ENCODE assay signal across 24 mouse cellular contexts in the genomic region with DNA sequence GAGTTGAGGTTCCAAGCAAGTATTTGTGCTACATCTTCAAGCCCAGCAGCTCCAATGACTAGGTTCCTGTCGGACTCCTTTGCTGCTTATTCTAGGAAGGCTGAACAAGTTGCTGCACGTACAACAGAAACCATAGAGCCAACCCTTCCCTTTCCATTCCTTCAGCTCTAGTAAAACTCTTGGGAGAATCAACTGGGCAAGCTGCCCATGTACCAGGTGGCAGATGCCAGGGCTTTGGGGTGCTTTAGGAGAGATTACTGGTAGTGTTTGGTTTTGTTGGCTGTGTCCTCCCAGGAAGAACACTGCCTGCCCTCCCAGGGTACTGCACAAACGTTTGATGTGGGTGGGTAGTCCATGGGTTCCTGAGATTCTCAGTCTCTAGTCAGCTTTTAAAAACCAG. TPM values are rescaled to one million over a fixed set of nuclear protein-coding genes. Genes with fewer than 3 reads are reported as not detected.
DNase-seq lines count a peak whose midpoint lies in the region; ATAC-seq and TF ChIP-seq lines count a peak whose summit lies in the region.
"Had no signal": no experiment of that assay in that cellular context is flagged by ENCODE, and none has a peak within 500 bp of the region (broad histone marks: within the 10 kb centered on the region; RNA-seq: fewer than 3 reads in every experiment).

No protein-coding gene starts in this region.

- ATAC-seq in forebrain, embryonic 11.5 days (replicated peaks; ENCODE audit: low FRiP score) = no peak
- ATAC-seq in forebrain, postnatal 0 days = no peak
- ATAC-seq in embryonic facial prominence, embryonic 15.5 days (ENCODE audit: insufficient number of reproducible peaks, low FRiP score, low TSS enrichment, low read depth) = no peak
- ATAC-seq: Patski had no signal

- 71% methylated on average over 3 of the region's 3 CpGs for WGBS in forebrain, embryonic 11.5 days
- WGBS in forebrain, postnatal 0 days = 50% methylated on average over 3 of the region's 3 CpGs
- WGBS in cerebellum, adult 2 months = 22% methylated on average over 3 of the region's 3 CpGs
- 54% methylated on average over 3 of the region's 3 CpGs for WGBS in embryonic facial prominence, embryonic 15.5 days

- peak; percentile 45 for DNase-seq in forebrain, embryonic 11.5 days (ENCODE audit: low spot score)
- no peak for DNase-seq in forebrain, postnatal 0 days
- DNase-seq in adipocyte (ENCODE audit: low spot score) = peak; percentile 8
- DNase-seq in cerebellum, adult 2 months = peak; percentile 79 to 84
- DNase-seq in spleen, postnatal 10 days (ENCODE audit: low spot score in 2 of 2) = no peak
- no peak for DNase-seq in frontal cortex, postnatal 25 days (ENCODE audit: low spot score in 2 of 2)
- DNase-seq: B cell, adult 2 months; heart, postnatal 36 days; kidney, adult 2 months; kidney, postnatal 25 days; layer of hippocampus, adult 9-11 months; right cerebral cortex, adult 18-20 months; spleen, adult 18-20 months; thymus, postnatal 36 days had no signal

- no peak overlapping the region for H3K4me2 ChIP-seq in forebrain, embryonic 11.5 days (ENCODE audit: low read depth, low read length, severe bottlenecking)
- H3K4me2 ChIP-seq in forebrain, postnatal 0 days (ENCODE audit: low read depth) = no peak overlapping the region
- H3K4me2 ChIP-seq in embryonic facial prominence, embryonic 15.5 days (replicated peaks) = no peak overlapping the region
- H3K4me2 ChIP-seq: embryonic facial prominence, embryonic 13.5 days; forebrain, embryonic 12.5 days; heart, embryonic 13.5 days; limb, embryonic 13.5 days; liver, embryonic 15.5 days; stomach, embryonic 15.5 days had no signal

- H3K27ac ChIP-seq in forebrain, embryonic 11.5 days (ENCODE audit: low read depth, low read length) = no peak overlapping the region
- no peak overlapping the region for H3K27ac ChIP-seq in forebrain, postnatal 0 days (ENCODE audit: low read depth, low read length)
- peak overlapping the region; percentile 45 for H3K27ac ChIP-seq in cerebellum, adult 2 months (ENCODE audit: insufficient read depth, low read length)
- 0 out of 2 replicates have a peak overlapping the region, but pooled peaks have one; percentile 17 for H3K27ac ChIP-seq in embryonic facial prominence, embryonic 15.5 days (replicated peaks)
- H3K27ac ChIP-seq: embryonic facial prominence, embryonic 13.5 days; forebrain, embryonic 12.5 days; heart, embryonic 13.5 days; limb, embryonic 13.5 days; liver, embryonic 15.5 days had no signal

- no peaks in the 10 kb centered on the region for H3K9me3 ChIP-seq in forebrain, embryonic 11.5 days (ENCODE audit: control insufficient read depth, low read length)
- no peaks in the 10 kb centered on the region for H3K9me3 ChIP-seq in forebrain, postnatal 0 days (ENCODE audit: low read length)
- H3K9me3 ChIP-seq in embryonic facial prominence, embryonic 15.5 days (replicated peaks) = no peaks in the 10 kb centered on the region
- H3K9me3 ChIP-seq: embryonic facial prominence, embryonic 13.5 days; forebrain, embryonic 12.5 days; heart, embryonic 13.5 days; limb, embryonic 13.5 days; liver, embryonic 15.5 days; stomach, embryonic 15.5 days had no signal

- H3K4me3 ChIP-seq in forebrain, embryonic 11.5 days (ENCODE audit: low read depth, low read length) = no peak overlapping the region
- no peak overlapping the region for H3K4me3 ChIP-seq in forebrain, postnatal 0 days (ENCODE audit: low read depth, low read length)
- no peak overlapping the region for H3K4me3 ChIP-seq in cerebellum, adult 2 months (replicated peaks; ENCODE audit: insufficient read depth, low read depth, low read length)
- no peak overlapping the region for H3K4me3 ChIP-seq in embryonic facial prominence, embryonic 15.5 days (replicated peaks)
- H3K4me3 ChIP-seq: embryonic facial prominence, embryonic 13.5 days; forebrain, embryonic 12.5 days; heart, embryonic 13.5 days; limb, embryonic 13.5 days; liver, embryonic 15.5 days; stomach, embryonic 15.5 days had no signal

- no peaks in the 10 kb centered on the region for H3K27me3 ChIP-seq in forebrain, embryonic 11.5 days (ENCODE audit: control insufficient read depth, insufficient read depth, low read length)
- H3K27me3 ChIP-seq in forebrain, postnatal 0 days (ENCODE audit: insufficient read depth, low read length) = no peaks in the 10 kb centered on the region
- H3K27me3 ChIP-seq in cerebellum, adult 2 months (ENCODE audit: control insufficient read depth, insufficient read depth, low read length) = no peaks in the 10 kb centered on the region
- H3K27me3 ChIP-seq in embryonic facial prominence, embryonic 15.5 days = no peaks in the 10 kb centered on the region
- H3K27me3 ChIP-seq: embryonic facial prominence, embryonic 13.5 days; forebrain, embryonic 12.5 days; heart, embryonic 13.5 days; limb, embryonic 13.5 days; liver, embryonic 15.5 days; Patski; stomach, embryonic 15.5 days had no signal

- H3K4me1 ChIP-seq in forebrain, embryonic 11.5 days (replicated peaks; ENCODE audit: control insufficient read depth, insufficient read depth, low read length) = peaks cover 5% of the 10 kb centered on the region; the same call in 1 of the 2 replicates
- no peaks in the 10 kb centered on the region for H3K4me1 ChIP-seq in forebrain, postnatal 0 days (ENCODE audit: insufficient read depth)
- peaks cover 45% of the 10 kb centered on the region for H3K4me1 ChIP-seq in cerebellum, adult 2 months (ENCODE audit: control insufficient read depth, insufficient read depth, low read length)
- H3K4me1 ChIP-seq in embryonic facial prominence, embryonic 15.5 days = peaks cover 46% of the 10 kb centered on the region
- H3K4me1 ChIP-seq: heart, embryonic 13.5 days; liver, embryonic 15.5 days had no signal

- H3K36me3 ChIP-seq in forebrain, embryonic 11.5 days (ENCODE audit: control insufficient read depth, insufficient read depth, low read length) = no peaks in the 10 kb centered on the region
- H3K36me3 ChIP-seq in forebrain, postnatal 0 days (ENCODE audit: insufficient read depth) = peaks cover 30% of the 10 kb centered on the region
- peaks cover 35% of the 10 kb centered on the region for H3K36me3 ChIP-seq in embryonic facial prominence, embryonic 15.5 days

- H3K9ac ChIP-seq in forebrain, embryonic 11.5 days (ENCODE audit: low read length) = no peak overlapping the region
- H3K9ac ChIP-seq in forebrain, postnatal 0 days = no peak overlapping the region
- H3K9ac ChIP-seq in embryonic facial prominence, embryonic 15.5 days = no peak overlapping the region
- H3K9ac ChIP-seq: embryonic facial prominence, embryonic 13.5 days; forebrain, embryonic 12.5 days; heart, embryonic 13.5 days; limb, embryonic 13.5 days; liver, embryonic 15.5 days; stomach, embryonic 15.5 days had no signal

- no peak for TF ChIP-seq CTCF in forebrain, postnatal 0 days (IDR thresholded peaks at IDR 0.05; ENCODE audit: low read depth)
- TF ChIP-seq CTCF in cerebellum, adult 2 months (IDR thresholded peaks at IDR 0.05; ENCODE audit: borderline replicate concordance, insufficient read depth, low read depth, low read length) = no peak

- no peak for TF ChIP-seq POLR2A in cerebellum, adult 2 months (IDR thresholded peaks at IDR 0.05; ENCODE audit: borderline replicate concordance, insufficient read depth, low read length)

RNA-seq across cellular contexts. Expression of a gene that starts 8.5 kb away (rescaled TPM):
- polyA plus RNA-seq in forebrain, embryonic 11.5 days (2014; fragmentation: Nextera tagmentation; extraction: Ambion mirVana) = 122 and 125 TPM in 2 replicates
- total RNA-seq in forebrain, postnatal 0 days (2014; rRNA removed) = 79.7 and 90.6 TPM in 2 replicates
- 110 and 126 TPM in 2 replicates for polyA plus RNA-seq in forebrain, postnatal 0 days (2015; fragmentation: Nextera tagmentation; extraction: Ambion mirVana)
- polyA plus RNA-seq in cerebellum, adult 2 months (2012; rRNA removed) = 39.3 and 44.9 TPM in 2 replicates
- polyA plus RNA-seq in embryonic facial prominence, embryonic 15.5 days (2015; fragmentation: Nextera tagmentation; extraction: Ambion mirVana) = 111 and 126 TPM in 2 replicates

RNA-seq across cellular contexts. Expression of a gene that starts 8.5 kb away (rescaled TPM):
- polyA plus RNA-seq in forebrain, embryonic 11.5 days (2014; fragmentation: Nextera tagmentation; extraction: Ambion mirVana) = 18.6 and 20.7 TPM in 2 replicates
- total RNA-seq in forebrain, postnatal 0 days (2014; rRNA removed) = 15.1 and 18.2 TPM in 2 replicates
- 20.8 and 22.2 TPM in 2 replicates for polyA plus RNA-seq in forebrain, postnatal 0 days (2015; fragmentation: Nextera tagmentation; extraction: Ambion mirVana)
- polyA plus RNA-seq in cerebellum, adult 2 months (2012; rRNA removed) = 19.9 and 21.3 TPM in 2 replicates
- polyA plus RNA-seq in embryonic facial prominence, embryonic 15.5 days (2015; fragmentation: Nextera tagmentation; extraction: Ambion mirVana) = 23.8 and 24.3 TPM in 2 replicates

RNA-seq across cellular contexts. Expression of a gene that starts 34.6 kb away (rescaled TPM):
- polyA plus RNA-seq in forebrain, embryonic 11.5 days (2014; fragmentation: Nextera tagmentation; extraction: Ambion mirVana) = 46.2 and 52.9 TPM in 2 replicates
- 11.5 and 12.2 TPM in 2 replicates for total RNA-seq in forebrain, postnatal 0 days (2014; rRNA removed)
- polyA plus RNA-seq in forebrain, postnatal 0 days (2015; fragmentation: Nextera tagmentation; extraction: Ambion mirVana) = 6.9 and 8.7 TPM in 2 replicates
- polyA plus RNA-seq in cerebellum, adult 2 months (2012; rRNA removed) = 7.9 and 8.5 TPM in 2 replicates
- 26.3 and 30.1 TPM in 2 replicates for polyA plus RNA-seq in embryonic facial prominence, embryonic 15.5 days (2015; fragmentation: Nextera tagmentation; extraction: Ambion mirVana)

RNA-seq across cellular contexts. Expression of a gene that starts 34.6 kb away (rescaled TPM):
- polyA plus RNA-seq in forebrain, embryonic 11.5 days (2014; fragmentation: Nextera tagmentation; extraction: Ambion mirVana) = 0.48 TPM in 1 of 2 replicates, not detected in the other
- 0.43 TPM in 1 of 2 replicates, not detected in the other for total RNA-seq in forebrain, postnatal 0 days (2014; rRNA removed)
- polyA plus RNA-seq in forebrain, postnatal 0 days (2015; fragmentation: Nextera tagmentation; extraction: Ambion mirVana) = 0.89 and 1.2 TPM in 2 replicates
- polyA plus RNA-seq in cerebellum, adult 2 months (2012; rRNA removed) = 1.2 and 1.4 TPM in 2 replicates
- 1.3 and 2.3 TPM in 2 replicates for polyA plus RNA-seq in embryonic facial prominence, embryonic 15.5 days (2015; fragmentation: Nextera tagmentation; extraction: Ambion mirVana)
- total RNA-seq: granulocyte monocyte progenitor cell, adult 5-6 weeks; midbrain, postnatal 0 days had no signal

Comparison
In these comparisons a context has a peak if more than half of its experiments do, and no peak if none do; other contexts are left out.
1. DNase-seq: peak in forebrain, embryonic 11.5 days (single experiment), adipocyte (single experiment) and cerebellum, adult 2 months (2 of 2); none in forebrain, postnatal 0 days (single experiment), spleen, postnatal 10 days (0 of 2) and frontal cortex, postnatal 25 days (0 of 2).
2. H3K27ac ChIP-seq: peak in cerebellum, adult 2 months (single experiment) and embryonic facial prominence, embryonic 15.5 days (single experiment); none in forebrain, embryonic 11.5 days (single experiment) and forebrain, postnatal 0 days (single experiment).